Mouse (Mus musculus): ENCODE measurements at regions not wholly inside any gene's neighbourhood (a gene's known extent, or its start where the extent isn't known, plus 50 kb on each side); places are given as distances from the start of the nearest gene placed in this dataset.
"Not testable (repeated sequence)": the region's sequence is repeated elsewhere in the genome, so short reads cannot be mapped to it uniquely, and the experiment has no call there.

- no peaks in the 10 kb centered on the region for H3K36me3 ChIP-seq (ENCODE audit: control insufficient read depth in 1 of 2, insufficient read depth in 2 of 2, low read length in 2 of 2)
- DNase-seq (ENCODE audit: low read depth, low spot score) = no peak
- no peak overlapping the region for H3K4me3 ChIP-seq (ENCODE audit: control insufficient read depth in 1 of 2, insufficient read depth in 1 of 2, low read depth in 2 of 2, low read length in 2 of 2)
- no peaks in the 10 kb centered on the region for H3K9me3 ChIP-seq (replicated peaks; ENCODE audit: insufficient read depth, low read length)
- no peak overlapping the region for H3K9ac ChIP-seq (ENCODE audit: control insufficient read depth, low read depth, low read length, poor library complexity, severe bottlenecking)
- TF ChIP-seq KAT2A (conservative IDR thresholded peaks at IDR 0.05; ENCODE audit: low read depth, low read length) (no peak), ZC3H11A (IDR thresholded peaks at IDR 0.05; ENCODE audit: low read depth, low read length) (no peak), MYC (IDR thresholded peaks at IDR 0.05; ENCODE audit: low read depth, low read length) (no peak), NRF1 (IDR thresholded peaks at IDR 0.05; ENCODE audit: insufficient read depth, low read depth, low read length, poor library complexity, severe bottlenecking) (no peak), NELFE (IDR thresholded peaks at IDR 0.05; ENCODE audit: low read depth, low read length) (no peak), POLR2A (IDR thresholded peaks at IDR 0.05; ENCODE audit: control insufficient read depth in 1 of 2, insufficient read depth in 1 of 2, low read depth in 1 of 2, low read length in 2 of 2, poor library complexity in 1 of 2) (no peak), MAZ (IDR thresholded peaks at IDR 0.05; ENCODE audit: low read depth, low read length) (no peak), SIN3A (IDR thresholded peaks at IDR 0.05; ENCODE audit: low read length) (no peak), GATA1 (IDR thresholded peaks at IDR 0.05; ENCODE audit: low read depth, low read length) (no peak), ETS1 (IDR thresholded peaks at IDR 0.05; ENCODE audit: low read depth, low read length) (no peak), MAFK (IDR thresholded peaks at IDR 0.05; ENCODE audit: borderline replicate concordance, low read depth, low read length) (no peak), POLR2AphosphoS2 (IDR thresholded peaks at IDR 0.05; ENCODE audit: low read length) (no peak), E2F4 (IDR thresholded peaks at IDR 0.05; ENCODE audit: borderline replicate concordance, low read depth, low read length) (no peak), GABPA (IDR thresholded peaks at IDR 0.05; ENCODE audit: low read depth, low read length) (no peak), TAL1 (IDR thresholded peaks at IDR 0.05; ENCODE audit: low read length) (no peak), RCOR1 (IDR thresholded peaks at IDR 0.05; ENCODE audit: low read depth, low read length) (no peak)
- no peaks in the 10 kb centered on the region for H3K79me2 ChIP-seq (ENCODE audit: control insufficient read depth, insufficient read depth, low read length, poor library complexity)
- no peaks in the 10 kb centered on the region for H3K4me1 ChIP-seq (ENCODE audit: control insufficient read depth in 1 of 2, insufficient read depth in 2 of 2, low read length in 2 of 2)
- H3K27me3 ChIP-seq (ENCODE audit: control insufficient read depth in 1 of 2, insufficient read depth in 2 of 2, low read length in 2 of 2) = no peaks in the 10 kb centered on the region
- H3K27ac ChIP-seq (ENCODE audit: control insufficient read depth, low read depth, low read length) = no peak overlapping the region
Observed at GRCm38 (mm10) chr4:81600396-81600795, 157.8 kb upstream of the Mpdz start.

DNA sequence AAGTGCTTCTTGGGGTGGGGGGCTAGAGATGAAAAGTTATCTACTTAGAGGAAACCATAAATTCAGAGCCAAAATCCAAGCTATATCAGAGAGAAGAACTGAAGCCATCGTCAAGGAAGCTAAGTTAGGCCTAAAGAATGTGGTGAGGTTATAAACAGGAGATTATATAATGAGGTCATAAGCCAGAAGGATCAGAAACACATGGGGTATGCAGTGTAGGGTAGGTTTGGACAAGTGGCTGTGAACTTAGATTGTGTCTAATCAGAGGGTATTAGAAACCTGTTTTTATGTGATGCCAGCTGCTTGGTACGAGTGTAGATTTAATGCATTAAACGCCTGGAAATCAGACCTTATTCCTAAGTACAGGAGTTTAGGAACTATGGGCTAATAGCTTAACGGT is 154.8 kb upstream of the Mpdz start:
- H3K27me3 ChIP-seq (ENCODE audit: control insufficient read depth in 1 of 2, insufficient read depth in 2 of 2, low read length in 2 of 2) = no peaks in the 10 kb centered on the region
- no peaks in the 10 kb centered on the region for H3K9me3 ChIP-seq (replicated peaks; ENCODE audit: insufficient read depth, low read length)
- H3K36me3 ChIP-seq (ENCODE audit: control insufficient read depth in 1 of 2, insufficient read depth in 2 of 2, low read length in 2 of 2) = no peaks in the 10 kb centered on the region
- H3K27ac ChIP-seq (ENCODE audit: control insufficient read depth, low read depth, low read length) = no peak overlapping the region
- TF ChIP-seq TAL1 (IDR thresholded peaks at IDR 0.05; ENCODE audit: low read length) (no peak), SIN3A (IDR thresholded peaks at IDR 0.05; ENCODE audit: low read length) (no peak), UBTF (IDR thresholded peaks at IDR 0.05; ENCODE audit: borderline replicate concordance, insufficient read depth, low read depth, low read length) (no peak), HCFC1 (IDR thresholded peaks at IDR 0.05; ENCODE audit: low read depth, low read length) (no peak), POLR2A (IDR thresholded peaks at IDR 0.05; ENCODE audit: control insufficient read depth in 1 of 2, insufficient read depth in 1 of 2, low read depth in 1 of 2, low read length in 2 of 2, poor library complexity in 1 of 2) (no peak), ETS1 (IDR thresholded peaks at IDR 0.05; ENCODE audit: low read depth, low read length) (no peak), ZKSCAN1 (IDR thresholded peaks at IDR 0.05; ENCODE audit: low read depth, low read length) (no peak)
- no peaks in the 10 kb centered on the region for H3K79me2 ChIP-seq (ENCODE audit: control insufficient read depth, insufficient read depth, low read length, poor library complexity)
- DNase-seq (ENCODE audit: low read depth, low spot score) = no peak
- H3K4me3 ChIP-seq (ENCODE audit: control insufficient read depth in 1 of 2, insufficient read depth in 1 of 2, low read depth in 2 of 2, low read length in 2 of 2) = no peak overlapping the region
- H3K4me1 ChIP-seq (ENCODE audit: control insufficient read depth in 1 of 2, insufficient read depth in 2 of 2, low read length in 2 of 2) = no peaks in the 10 kb centered on the region
- H3K9ac ChIP-seq (ENCODE audit: control insufficient read depth, low read depth, low read length, poor library complexity, severe bottlenecking) = no peak overlapping the region

DNA sequence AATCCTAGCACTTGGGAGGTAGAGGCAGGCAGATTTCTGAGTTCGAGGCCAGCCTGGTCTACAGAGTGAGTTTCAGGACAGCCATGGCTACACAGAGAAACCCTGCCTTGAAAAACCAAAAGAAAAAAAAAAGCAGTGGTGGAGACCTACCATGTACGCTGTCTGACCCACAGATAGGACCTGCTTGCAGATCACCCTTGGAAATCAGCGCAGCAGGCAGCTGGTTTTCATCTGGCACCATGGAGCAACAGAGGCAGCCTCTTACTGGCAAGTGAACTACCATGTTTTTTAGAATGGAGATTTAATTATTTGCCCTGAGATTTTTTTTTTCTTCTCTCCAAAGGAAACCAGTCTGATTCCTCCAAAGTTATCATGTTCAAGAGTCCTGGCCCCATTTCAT is 150.8 kb upstream of the Mpdz start:
- H3K4me1 ChIP-seq (ENCODE audit: control insufficient read depth in 1 of 2, insufficient read depth in 2 of 2, low read length in 2 of 2); H3K36me3 ChIP-seq (ENCODE audit: control insufficient read depth in 1 of 2, insufficient read depth in 2 of 2, low read length in 2 of 2); H3K27me3 ChIP-seq (ENCODE audit: control insufficient read depth in 1 of 2, insufficient read depth in 2 of 2, low read length in 2 of 2); DNase-seq (ENCODE audit: low read depth, low spot score); H3K27ac ChIP-seq (ENCODE audit: control insufficient read depth, low read depth, low read length); H3K9ac ChIP-seq (ENCODE audit: control insufficient read depth, low read depth, low read length, poor library complexity, severe bottlenecking); H3K4me3 ChIP-seq (ENCODE audit: control insufficient read depth in 1 of 2, insufficient read depth in 1 of 2, low read depth in 2 of 2, low read length in 2 of 2); H3K9me3 ChIP-seq (replicated peaks; ENCODE audit: insufficient read depth, low read length); H3K79me2 ChIP-seq (ENCODE audit: control insufficient read depth, insufficient read depth, low read length, poor library complexity): not testable (repeated sequence)

All from MEL (cell line).